Mouse (Mus musculus) embryonic facial prominence, embryonic 13.5 days (tissue): ENCODE data around the gene Ganab. TPM values are rescaled to one million over a fixed set of nuclear protein-coding genes. Genes with fewer than 3 reads are reported as not detected.
"Not testable (repeated sequence)": the region's sequence is repeated elsewhere in the genome, so short reads cannot be mapped to it uniquely, and the experiment has no call there.

Experiments used
- ATAC-seq: fragments of 200-750 bp; cut with Nextera tagmentation; 2 replicates; pipeline ENCODE4 v1.8.0; 2017; ENCODE audit warnings: low read depth; ENCODE audit not compliant: insufficient number of reproducible peaks, insufficient read depth, low FRiP score, low TSS enrichment
- H3K27ac ChIP-seq: fragments of 300-500 bp; sonication (generic); 2 replicates; pipeline ENCODE4 v1.5.1; 2015; ENCODE audit warnings: moderate library complexity, mild to moderate bottlenecking, inconsistent platforms
- H3K27me3 ChIP-seq: fragments of 300-500 bp; sonication (generic); 2 replicates; pipeline ENCODE4 v1.6.1; 2015; ENCODE audit warnings: mild to moderate bottlenecking, inconsistent platforms
- H3K36me3 ChIP-seq: fragments of 300-500 bp; sonication (generic); 2 replicates; pipeline ENCODE4 v1.6.1; 2015; ENCODE audit warnings: mild to moderate bottlenecking, inconsistent platforms
- H3K4me1 ChIP-seq: fragments of 300-500 bp; sonication (generic); 2 replicates; pipeline ENCODE4 v1.6.1; 2015; ENCODE audit warnings: inconsistent platforms
- H3K4me2 ChIP-seq: fragments of 300-500 bp; sonication (generic); 2 replicates; pipeline ENCODE4 v1.6.1; 2015; ENCODE audit warnings: moderate library complexity, mild to moderate bottlenecking, inconsistent platforms
- H3K4me3 ChIP-seq: fragments of 300-500 bp; sonication (generic); 2 replicates; pipeline ENCODE4 v1.5.1; 2015; ENCODE audit warnings: mild to moderate bottlenecking, inconsistent platforms
- H3K9ac ChIP-seq: fragments of 300-500 bp; sonication (generic); 2 replicates; pipeline ENCODE4 v1.6.1; 2015; ENCODE audit warnings: mild to moderate bottlenecking, inconsistent platforms
- H3K9me3 ChIP-seq: fragments of 300-500 bp; sonication (generic); 2 replicates; pipeline ENCODE4 v1.6.1; 2016; ENCODE audit warnings: inconsistent platforms
- WGBS: fragments of 180-500 bp; shearing (Covaris S2); methylation state at CpG from one replicate; pipeline ENCODE4 v1.1.7; 2015; ENCODE audit warnings: mixed read lengths; 5-methylcytosine and 5-hydroxymethylcytosine counted together
- polyA plus RNA-seq: library from polyadenylated mRNA; unstranded; fragments of >200 nt; fragmentation: Nextera tagmentation; extraction: Ambion mirVana; gene quantifications from 2 replicates; pipeline ENCODE4 v1.2.1, GENCODE M21; 2015

The Ganab gene
- polyA plus RNA-seq, 1 experiment from 2014 or later = 108 TPM

GRCm38 (mm10) chr19:8892829-8893766, 4.8 kb upstream of the Ganab start, which contains the start of gene Ints5:
Ints5 (plus strand) TSS chr19:8893005.
- peaks cover 43% of the 10 kb centered on the region for H3K36me3 ChIP-seq
- H3K4me3 ChIP-seq = peak within 1 kb of the TSS; percentile 84
- ATAC-seq = peak; percentile 60
- H3K4me2 ChIP-seq = peak within 1 kb of the TSS; percentile 82
- no peaks in the 10 kb centered on the region for H3K9me3 ChIP-seq
- H3K4me1 ChIP-seq = peaks cover 37% of the 10 kb centered on the region
- 3% methylated on average over 54 of the region's 54 CpGs for WGBS
- peak within 1 kb of the TSS; percentile 84 for H3K27ac ChIP-seq
- H3K27me3 ChIP-seq = no peaks in the 10 kb centered on the region
- H3K9ac ChIP-seq = peak within 1 kb of the TSS; percentile 95

GRCm38 (mm10) chr19:8895397-8895960, 2.4 kb upstream of the Ganab start:
- peaks cover 39% of the 10 kb centered on the region for H3K4me1 ChIP-seq
- H3K36me3 ChIP-seq = peaks cover 40% of the 10 kb centered on the region
- 89% methylated on average over 9 of the region's 9 CpGs for WGBS
- no peak overlapping the region for H3K27ac ChIP-seq
- no peaks in the 10 kb centered on the region for H3K27me3 ChIP-seq
- H3K9me3 ChIP-seq = no peaks in the 10 kb centered on the region
- no peak for ATAC-seq
- no peak overlapping the region for H3K4me3 ChIP-seq
- no peak overlapping the region for H3K4me2 ChIP-seq
- H3K9ac ChIP-seq = no peak overlapping the region

GRCm38 (mm10) chr19:8896231-8896630, 1.6 kb upstream of the Ganab start:
- H3K27me3 ChIP-seq, H3K27ac ChIP-seq, ATAC-seq, H3K4me2 ChIP-seq, H3K9me3 ChIP-seq: not testable (repeated sequence)
- WGBS = 91% methylated on average over 5 of the region's 5 CpGs
- Histone ChIP-seq H3K4me3 (0 out of 2 replicates have a peak overlapping the region, but pooled peaks have one; percentile 93), H3K9ac (peak overlapping the region; percentile 74), H3K4me1 (peaks cover 39% of the 10 kb centered on the region), H3K36me3 (peaks cover 34% of the 10 kb centered on the region)

- Histone ChIP-seq H3K4me2 (peak overlapping the region; percentile 84), H3K4me3 (peak overlapping the region; percentile 93), H3K9ac (peak overlapping the region; percentile 74), H3K36me3 (peaks cover 33% of the 10 kb centered on the region), H3K27ac (peak overlapping the region; percentile 90), H3K4me1 (peaks cover 39% of the 10 kb centered on the region)
- 21% methylated on average over 21 of the region's 21 CpGs for WGBS
- peak; percentile 23; the same call in 1 of the 2 replicates for ATAC-seq
- H3K9me3 ChIP-seq, H3K27me3 ChIP-seq: not testable (repeated sequence)
Measured at GRCm38 (mm10) chr19:8897211-8897864, 533 bp upstream of the Ganab start.

- Histone ChIP-seq H3K9ac (peak overlapping the region; percentile 96), H3K36me3 (peaks cover 43% of the 10 kb centered on the region), H3K27ac (peak overlapping the region; percentile 90), H3K4me2 (peak overlapping the region; percentile 84), H3K9me3 (no peaks in the 10 kb centered on the region), H3K4me3 (peak overlapping the region; percentile 93), H3K4me1 (peaks cover 37% of the 10 kb centered on the region), H3K27me3 (no peaks in the 10 kb centered on the region)
- no peak for ATAC-seq
- 11% methylated on average over 13 of the region's 13 CpGs for WGBS
Measured at GRCm38 (mm10) chr19:8898576-8898975, 705 bp downstream of the Ganab start.

- H3K9ac ChIP-seq = peak overlapping the region; percentile 96
- H3K9me3 ChIP-seq = no peaks in the 10 kb centered on the region
- no peak for ATAC-seq
- peaks cover 47% of the 10 kb centered on the region for H3K36me3 ChIP-seq
- WGBS = 56% methylated on average over 3 of the region's 3 CpGs
- no peak overlapping the region for H3K27ac ChIP-seq
- H3K27me3 ChIP-seq = no peaks in the 10 kb centered on the region
- peaks cover 32% of the 10 kb centered on the region for H3K4me1 ChIP-seq
- H3K4me3 ChIP-seq = peak overlapping the region; percentile 93
- H3K4me2 ChIP-seq = peak overlapping the region; percentile 84
Measured at GRCm38 (mm10) chr19:8899079-8899478, 1.2 kb downstream of the Ganab start.

- no peak for ATAC-seq
- Histone ChIP-seq H3K9me3 (no peaks in the 10 kb centered on the region), H3K9ac (no peak overlapping the region), H3K36me3 (peaks cover 60% of the 10 kb centered on the region), H3K4me3 (no peak overlapping the region), H3K27ac (no peak overlapping the region), H3K4me1 (peaks cover 10% of the 10 kb centered on the region), H3K4me2 (no peak overlapping the region), H3K27me3 (no peaks in the 10 kb centered on the region)
- WGBS = 91% methylated on average over 5 of the region's 5 CpGs
Measured at GRCm38 (mm10) chr19:8903412-8903811, 5.5 kb downstream of the Ganab start.

GRCm38 (mm10) chr19:8908531-8908930, 10.7 kb downstream of the Ganab start:
- Histone ChIP-seq H3K4me2 (no peak overlapping the region), H3K4me1 (no peaks in the 10 kb centered on the region), H3K9ac (0 out of 2 replicates have a peak overlapping the region, but pooled peaks have one; percentile 32), H3K27me3 (no peaks in the 10 kb centered on the region), H3K27ac (no peak overlapping the region), H3K4me3 (no peak overlapping the region), H3K36me3 (peaks cover 96% of the 10 kb centered on the region), H3K9me3 (no peaks in the 10 kb centered on the region)
- 89% methylated on average over 6 of the region's 6 CpGs for WGBS
- no peak for ATAC-seq

GRCm38 (mm10) chr19:8911810-8912209, 13.9 kb downstream of the Ganab start:
- Histone ChIP-seq H3K9me3 (no peaks in the 10 kb centered on the region), H3K4me2 (no peak overlapping the region), H3K9ac (no peak overlapping the region; the same call in 1 of the 2 replicates), H3K27me3 (no peaks in the 10 kb centered on the region), H3K36me3 (peaks cover 100% of the 10 kb centered on the region), H3K27ac (no peak overlapping the region), H3K4me1 (no peaks in the 10 kb centered on the region), H3K4me3 (no peak overlapping the region)
- WGBS = 90% methylated on average over 5 of the region's 5 CpGs
- ATAC-seq = no peak

GRCm38 (mm10) chr19:8914212-8914611, 16.3 kb downstream of the Ganab start:
- Histone ChIP-seq H3K4me2 (no peak overlapping the region), H3K27me3 (no peaks in the 10 kb centered on the region), H3K9ac (no peak overlapping the region), H3K4me1 (no peaks in the 10 kb centered on the region), H3K36me3 (peaks cover 80% of the 10 kb centered on the region), H3K27ac (no peak overlapping the region), H3K4me3 (no peak overlapping the region), H3K9me3 (no peaks in the 10 kb centered on the region)
- WGBS = 96% methylated on average over 3 of the region's 3 CpGs
- no peak for ATAC-seq

GRCm38 (mm10) chr19:8919000-8919399, 21.1 kb downstream of the Ganab start:
- H3K4me2 ChIP-seq = no peak overlapping the region

More at GRCm38 (mm10) chr19:8919000-8919399, 21.1 kb downstream of the Ganab start:
- peaks cover 36% of the 10 kb centered on the region for H3K36me3 ChIP-seq
- H3K9me3 ChIP-seq = no peaks in the 10 kb centered on the region
- H3K4me3 ChIP-seq = no peak overlapping the region
- no peak overlapping the region for H3K27ac ChIP-seq
- no peak overlapping the region for H3K9ac ChIP-seq
- no peaks in the 10 kb centered on the region for H3K27me3 ChIP-seq
- peaks cover 17% of the 10 kb centered on the region for H3K4me1 ChIP-seq
- 90% methylated on average over 3 of the region's 3 CpGs for WGBS
- no peak for ATAC-seq
